Mouse (Mus musculus) liver, embryonic 11.5 days (tissue): ENCODE data around the gene Epb41. TPM values are rescaled to one million over a fixed set of nuclear protein-coding genes. Genes with fewer than 3 reads are reported as not detected.
A peak's percentile ranks its signal among the peaks of the same experiment; 100 is the strongest.

ENCODE experiments used
- ATAC-seq: fragments of 200-750 bp; cut with Nextera tagmentation; replicated peaks from 2 replicates; pipeline ENCODE4 v1.8.0; 2017; ENCODE audit warnings: moderate number of reproducible peaks, mild to moderate bottlenecking, moderate TSS enrichment, moderate library complexity; ENCODE audit not compliant: low FRiP score
- DNase-seq: peaks from one replicate; pipeline ENCODE4 v3.0.0-alpha.2; 2017; ENCODE audit warnings: low spot score
- H3K27ac ChIP-seq: fragments of 300-500 bp; sonication (generic); 2 replicates; pipeline ENCODE4 v1.5.1; 2014; ENCODE audit warnings: mild to moderate bottlenecking, low read depth, low read length, control low read depth
- H3K27me3 ChIP-seq: fragments of 300-500 bp; sonication (generic); replicated peaks from 2 replicates; pipeline ENCODE4 v1.6.1; 2014; ENCODE audit warnings: low read length, mixed read lengths; ENCODE audit not compliant: control insufficient read depth, insufficient read depth
- H3K36me3 ChIP-seq: fragments of 300-500 bp; sonication (generic); 2 replicates; pipeline ENCODE4 v1.6.1; 2014; ENCODE audit warnings: mild to moderate bottlenecking, low read length, moderate library complexity, mixed read lengths; ENCODE audit not compliant: control insufficient read depth, insufficient read depth
- H3K4me1 ChIP-seq: fragments of 300-500 bp; sonication (generic); replicated peaks from 2 replicates; pipeline ENCODE4 v1.6.1; 2014; ENCODE audit warnings: low read length, mixed read lengths; ENCODE audit not compliant: control insufficient read depth, insufficient read depth
- H3K4me2 ChIP-seq: fragments of 300-500 bp; sonication (generic); 2 replicates; pipeline ENCODE4 v1.6.1; 2014; ENCODE audit warnings: mild to moderate bottlenecking, control low read depth, moderate library complexity
- H3K4me3 ChIP-seq: fragments of 300-500 bp; sonication (generic); 2 replicates; pipeline ENCODE4 v1.5.1; 2014; ENCODE audit warnings: low read depth, low read length, control low read depth
- H3K9ac ChIP-seq: fragments of 300-500 bp; sonication (generic); 2 replicates; pipeline ENCODE4 v1.6.1; 2014; ENCODE audit warnings: low read depth, low read length, control low read depth
- H3K9me3 ChIP-seq: fragments of 300-500 bp; sonication (generic); 2 replicates; pipeline ENCODE4 v1.6.1; 2016; ENCODE audit warnings: low read length, inconsistent platforms, mixed read lengths; ENCODE audit not compliant: control insufficient read depth
- WGBS: fragments of 180-500 bp; shearing (Covaris S2); extraction: QIAGEN DNeasy Blood & Tissue Kit; methylation state at CpG from one replicate; pipeline ENCODE4 v1.1.7; 2014; 5-methylcytosine and 5-hydroxymethylcytosine counted together
- polyA plus RNA-seq: library from polyadenylated mRNA; unstranded; fragments of >200 nt; fragmentation: Nextera tagmentation; extraction: Ambion mirVana; gene quantifications from 2 replicates; pipeline ENCODE4 v1.2.1, GENCODE M21; 2014

Epb41 gene
- polyA plus RNA-seq, 1 experiment from 2014 or later, result 108 TPM

- H3K4me3 ChIP-seq, result peak overlapping the region; percentile 7; the same call in 1 of the 2 replicates
- no peaks in the 10 kb centered on the region for H3K9me3 ChIP-seq
- no peaks in the 10 kb centered on the region for H3K36me3 ChIP-seq
- DNase-seq (no peak), ATAC-seq (no peak)
- H3K4me1 ChIP-seq, result peaks cover 37% of the 10 kb centered on the region
- H3K27ac ChIP-seq, result peak overlapping the region; percentile 100
- H3K4me2 ChIP-seq, result peak overlapping the region; percentile 99
- 32% methylated on average over 7 of the region's 7 CpGs for WGBS
- H3K9ac ChIP-seq, result peak overlapping the region; percentile 27; the same call in 1 of the 2 replicates
- H3K27me3 ChIP-seq, result no peaks in the 10 kb centered on the region
These were observed 3.2 kb upstream of the Epb41 start for GRCm38 (mm10) chr4:132078296-132078714.

GRCm38 (mm10) chr4:132077445-132077844, 2.3 kb upstream of the Epb41 start:
- Histone ChIP-seq H3K4me3 (peak overlapping the region; percentile 43), H3K4me2 (peak overlapping the region; percentile 99), H3K36me3 (0 out of 2 replicates have a peak, but pooled peaks cover 2% of the 10 kb centered on the region), H3K4me1 (peaks cover 45% of the 10 kb centered on the region), H3K9ac (peak overlapping the region; percentile 76; the same call in 1 of the 2 replicates), H3K9me3 (no peaks in the 10 kb centered on the region), H3K27ac (peak overlapping the region; percentile 100), H3K27me3 (no peaks in the 10 kb centered on the region)
- ATAC-seq (peak; percentile 62), DNase-seq (peak; percentile 82)
- 22% methylated on average over 7 of the region's 7 CpGs for WGBS

DNA sequence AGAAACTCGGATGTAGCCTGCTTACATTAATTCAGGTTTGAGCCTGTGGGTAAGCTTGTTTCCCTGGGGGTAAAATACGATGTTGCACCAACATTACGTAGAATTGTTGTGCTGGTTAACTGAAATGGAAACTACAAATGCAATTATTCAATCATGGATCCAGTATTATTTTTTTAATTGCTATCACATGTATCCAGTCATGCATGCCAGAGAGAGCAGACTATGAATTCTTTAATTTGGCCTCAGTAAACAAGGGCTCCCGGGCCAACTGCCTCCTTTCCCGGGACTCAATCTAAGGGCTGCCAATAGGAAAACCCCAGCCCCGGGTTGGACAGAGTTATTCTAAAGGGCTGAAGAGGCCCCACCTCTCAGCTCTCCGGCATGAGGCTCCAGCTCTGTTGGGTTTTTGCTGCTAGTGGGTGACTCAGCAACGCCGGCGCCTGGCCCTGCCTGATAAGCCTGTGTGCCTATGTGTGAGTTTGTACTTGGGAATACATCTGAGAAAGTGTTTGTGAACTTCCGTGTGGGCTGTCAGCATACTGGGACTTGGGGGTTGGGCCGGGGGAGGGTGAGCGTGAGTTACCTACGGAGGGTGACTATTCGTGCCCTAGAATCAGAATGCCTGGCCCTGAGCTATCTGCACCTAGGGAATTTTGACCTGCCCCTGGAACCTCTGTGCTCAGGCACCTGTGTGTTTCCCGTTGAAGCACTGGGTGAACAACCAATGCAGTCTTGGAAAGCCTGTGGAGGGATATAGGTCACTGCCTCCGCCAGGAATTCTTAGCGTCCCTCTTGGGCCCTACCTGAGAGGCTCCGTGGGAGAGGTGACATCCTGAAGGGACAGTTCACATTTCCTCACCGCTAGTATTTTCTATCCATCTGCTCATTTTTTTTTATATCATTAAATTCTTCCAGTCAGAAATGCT, 1.6 kb upstream of the Epb41 start:
- H3K36me3 ChIP-seq, result peaks cover 8% of the 10 kb centered on the region; the same call in 1 of the 2 replicates
- H3K9me3 ChIP-seq, result no peaks in the 10 kb centered on the region
- peak overlapping the region; percentile 100 for H3K27ac ChIP-seq
- peak overlapping the region; percentile 76 for H3K9ac ChIP-seq
- peak overlapping the region; percentile 99 for H3K4me2 ChIP-seq
- DNase-seq, result peak; percentile 88
- 13% methylated on average over 20 of the region's 20 CpGs for WGBS
- H3K27me3 ChIP-seq, result no peaks in the 10 kb centered on the region
- peak; percentile 76 for ATAC-seq
- peak overlapping the region; percentile 43 for H3K4me3 ChIP-seq
- peaks cover 52% of the 10 kb centered on the region for H3K4me1 ChIP-seq

- Histone ChIP-seq H3K4me2 (peak overlapping the region; percentile 99), H3K9me3 (no peaks in the 10 kb centered on the region), H3K4me3 (peak overlapping the region; percentile 76; the same call in 1 of the 2 replicates), H3K27me3 (no peaks in the 10 kb centered on the region), H3K4me1 (peaks cover 61% of the 10 kb centered on the region), H3K27ac (peak overlapping the region; percentile 100), H3K9ac (peak overlapping the region; percentile 59), H3K36me3 (peaks cover 11% of the 10 kb centered on the region)
- 33% methylated on average over 1 of the region's 1 CpGs for WGBS
- no peak for ATAC-seq
- DNase-seq, result no peak
These were observed 675 bp upstream of the Epb41 start for GRCm38 (mm10) chr4:132075796-132076195.

GRCm38 (mm10) chr4:132074077-132074932, 816 bp downstream of the Epb41 start, which contains the start of gene Gm10300:
Gm10300 (plus strand) TSS chr4:132074697.
- 0 out of 2 replicates have a peak, but pooled peaks have one; percentile 13 for ATAC-seq
- under 1% methylated on average over 41 of the region's 42 CpGs for WGBS

DNA sequence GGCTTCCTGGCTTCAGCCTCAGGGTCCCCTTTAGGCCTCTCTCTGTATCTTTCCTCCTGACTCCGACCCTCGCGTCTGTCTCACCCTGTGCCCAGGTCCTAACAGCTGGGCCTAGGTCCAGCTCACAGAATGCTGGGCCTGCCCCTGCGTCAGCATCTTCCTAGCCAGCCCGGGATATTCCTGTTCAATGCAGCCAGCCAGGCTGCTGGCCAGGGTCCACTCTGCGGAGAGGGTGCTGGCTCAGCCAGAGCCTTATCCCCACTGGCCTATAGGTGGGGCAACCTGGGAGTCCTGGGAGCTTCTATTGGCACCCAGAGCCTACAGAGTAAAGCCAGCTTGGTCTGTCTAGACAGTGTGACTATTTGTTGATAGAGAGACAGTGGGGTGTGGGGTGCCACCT, 2.2 kb downstream of the Epb41 start:
- peaks cover 73% of the 10 kb centered on the region for H3K4me1 ChIP-seq
- ATAC-seq (no peak), DNase-seq (no peak)
- 81% methylated on average over 6 of the region's 6 CpGs for WGBS
- peak overlapping the region; percentile 93 for H3K9ac ChIP-seq
- peaks cover 13% of the 10 kb centered on the region for H3K36me3 ChIP-seq
- H3K4me3 ChIP-seq, result peak overlapping the region; percentile 76
- no peaks in the 10 kb centered on the region for H3K27me3 ChIP-seq
- H3K4me2 ChIP-seq, result peak overlapping the region; percentile 99
- H3K27ac ChIP-seq, result peak overlapping the region; percentile 100
- H3K9me3 ChIP-seq, result no peaks in the 10 kb centered on the region

More at GRCm38 (mm10) chr4:132074077-132074932, 816 bp downstream of the Epb41 start, which contains the start of gene Gm10300:
- H3K27ac ChIP-seq, result peak within 1 kb of the TSS; percentile 100
- H3K27me3 ChIP-seq, result no peaks in the 10 kb centered on the region
- peak within 1 kb of the TSS; percentile 99 for H3K4me2 ChIP-seq
- H3K4me3 ChIP-seq, result peak within 1 kb of the TSS; percentile 76
- peak; percentile 70 for DNase-seq
- peaks cover 13% of the 10 kb centered on the region for H3K36me3 ChIP-seq
- H3K4me1 ChIP-seq, result peaks cover 71% of the 10 kb centered on the region
- H3K9ac ChIP-seq, result peak within 1 kb of the TSS; percentile 93
- no peaks in the 10 kb centered on the region for H3K9me3 ChIP-seq

DNA sequence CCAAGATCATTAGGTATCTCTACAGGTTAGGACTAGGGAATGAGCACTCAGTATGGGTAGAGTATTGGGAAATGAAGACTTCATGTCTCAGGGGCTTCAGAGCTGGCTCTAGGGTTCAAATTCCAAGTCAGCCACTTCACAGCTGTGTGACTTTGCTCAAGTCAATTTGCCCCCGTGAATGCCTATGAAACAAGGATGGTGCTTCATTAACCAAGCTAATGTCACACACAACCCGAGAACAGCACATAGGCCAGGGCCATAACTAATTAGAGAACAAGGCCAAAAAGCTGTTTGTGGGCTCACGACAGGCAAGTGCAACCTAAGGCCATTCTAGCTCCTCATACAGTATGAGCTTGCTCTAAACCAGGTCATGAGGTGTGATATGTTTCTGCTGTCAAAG, 3.0 kb downstream of the Epb41 start:
- Histone ChIP-seq H3K27ac (no peak overlapping the region), H3K4me2 (peak overlapping the region; percentile 99)

GRCm38 (mm10) chr4:132071674-132072073, 3.4 kb downstream of the Epb41 start:
- Histone ChIP-seq H3K27me3 (no peaks in the 10 kb centered on the region), H3K9me3 (no peaks in the 10 kb centered on the region), H3K27ac (no peak overlapping the region; the same call in 1 of the 2 replicates), H3K4me3 (no peak overlapping the region), H3K4me2 (peak overlapping the region; percentile 99), H3K4me1 (peaks cover 82% of the 10 kb centered on the region), H3K36me3 (peaks cover 13% of the 10 kb centered on the region), H3K9ac (no peak overlapping the region; the same call in 1 of the 2 replicates)
- ATAC-seq, result no peak
- WGBS, result 90% methylated on average over 2 of the region's 2 CpGs
- DNase-seq, result no peak

More for the DNA sequence above, 3.0 kb downstream of the Epb41 start:
- 81% methylated on average over 3 of the region's 3 CpGs for WGBS
- Histone ChIP-seq H3K4me1 (peaks cover 80% of the 10 kb centered on the region), H3K36me3 (peaks cover 13% of the 10 kb centered on the region), H3K27me3 (no peaks in the 10 kb centered on the region), H3K4me3 (peak overlapping the region; percentile 28; the same call in 1 of the 2 replicates), H3K9ac (peak overlapping the region; percentile 48), H3K9me3 (no peaks in the 10 kb centered on the region)
- DNase-seq, result no peak
- no peak for ATAC-seq
